Mouse (Mus musculus) layer of hippocampus, adult 2 months (tissue): ENCODE data around the gene Taok1. TPM values are rescaled to one million over a fixed set of nuclear protein-coding genes. Genes with fewer than 3 reads are reported as not detected.
"Not testable (repeated sequence)": the region's sequence is repeated elsewhere in the genome, so short reads cannot be mapped to it uniquely, and the experiment has no call there.

Experiments used
- DNase-seq, 2 experiments: peaks; one replicate each; pipeline ENCODE4 v3.0.0; 2022; ENCODE audit warnings: low spot score in 2 of 2
- H3K27ac ChIP-seq: fragments of 200-600 bp; 2 replicates; pipeline ENCODE4 v1.8.1; 2022
- H3K4me3 ChIP-seq: fragments of 200-600 bp; 2 replicates; pipeline ENCODE4 v1.8.1; 2022; ENCODE audit warnings: mild to moderate bottlenecking
- CTCF ChIP-seq: fragments of 200-600 bp; conservative IDR thresholded peaks from 2 replicates; pipeline ENCODE4 v1.8.1; 2022; ENCODE audit warnings: antibody characterized with exemption, mild to moderate bottlenecking, moderate library complexity
- total RNA-seq, 2 experiments: library from RNA; stranded (reverse); gene quantifications; 2 replicates each; pipeline ENCODE4 v1.2.3; 2021

The Taok1 gene
- total RNA-seq, 2 experiments from 2014 or later = 112 to 114 TPM

GRCm38 (mm10) chr11:77528420-77528819 is 79.2 kb downstream of the Taok1 start:
- not testable (repeated sequence) for DNase-seq, H3K4me3 ChIP-seq, H3K27ac ChIP-seq
- TF ChIP-seq CTCF = peak; percentile 22; the same call in 1 of the 2 replicates

- TF ChIP-seq CTCF = peak; percentile 45
- Histone ChIP-seq H3K4me3 (no peak overlapping the region), H3K27ac (no peak overlapping the region)
- DNase-seq = no peak
Measured at GRCm38 (mm10) chr11:77525804-77526486, 81.7 kb downstream of the Taok1 start.

- DNase-seq = no peak
- no peak for TF ChIP-seq CTCF
- no peak overlapping the region; the same call in 1 of the 2 replicates for H3K27ac ChIP-seq
- no peak overlapping the region for H3K4me3 ChIP-seq
Measured at GRCm38 (mm10) chr11:77520601-77521529, 86.8 kb downstream of the Taok1 start.

- H3K27ac ChIP-seq = peak within 1 kb of the TSS; percentile 62
- no peak within 1 kb of the TSS for H3K4me3 ChIP-seq
- DNase-seq = no peak
- TF ChIP-seq CTCF = no peak
Measured at GRCm38 (mm10) chr11:77519043-77519442, 88.6 kb downstream of the Taok1 start, which contains the start of gene Gm10392. Gm10392 (minus strand) TSS chr11:77519198.

GRCm38 (mm10) chr11:77518051-77518798 is 89.4 kb downstream of the Taok1 start:
- no peak for DNase-seq
- H3K27ac ChIP-seq = peak overlapping the region; percentile 62
- H3K4me3 ChIP-seq = no peak overlapping the region
- no peak for TF ChIP-seq CTCF

GRCm38 (mm10) chr11:77516553-77517425 is 90.8 kb downstream of the Taok1 start:
- no peak for DNase-seq
- H3K4me3 ChIP-seq = no peak overlapping the region
- no peak overlapping the region for H3K27ac ChIP-seq
- TF ChIP-seq CTCF = no peak

GRCm38 (mm10) chr11:77515637-77516552 is 91.7 kb downstream of the Taok1 start, which contains the start of gene Trp53i13:
Trp53i13 (minus strand) TSS chr11:77515980.
- DNase-seq = no peak
- TF ChIP-seq CTCF = no peak
- Histone ChIP-seq H3K27ac (peak within 1 kb of the TSS; percentile 61; the same call in 1 of the 2 replicates), H3K4me3 (peak within 1 kb of the TSS; percentile 61)

- H3K4me3 ChIP-seq = peak within 1 kb of the TSS; percentile 61
- no peak for DNase-seq
- peak within 1 kb of the TSS; percentile 61; the same call in 1 of the 2 replicates for H3K27ac ChIP-seq
- no peak for TF ChIP-seq CTCF
Measured at GRCm38 (mm10) chr11:77514832-77515636, 92.6 kb downstream of the Taok1 start, which contains the start of gene Abhd15. Abhd15 (plus strand) TSS chr11:77515121.

GRCm38 (mm10) chr11:77514281-77514831 is 93.3 kb downstream of the Taok1 start:
- H3K27ac ChIP-seq = no peak overlapping the region; the same call in 1 of the 2 replicates
- peak overlapping the region; percentile 61 for H3K4me3 ChIP-seq
- TF ChIP-seq CTCF = no peak

GRCm38 (mm10) chr11:77513811-77514170 is 93.8 kb downstream of the Taok1 start:
- no peak for DNase-seq
- H3K4me3 ChIP-seq = peak overlapping the region; percentile 56
- no peak for TF ChIP-seq CTCF
- peak overlapping the region; percentile 67; the same call in 1 of the 2 replicates for H3K27ac ChIP-seq

More at GRCm38 (mm10) chr11:77514281-77514831, 93.3 kb downstream of the Taok1 start:
- no peak for DNase-seq
